Mouse (Mus musculus): Measurements from ENCODE around the gene Pola2. TPM values are rescaled to one million over a fixed set of nuclear protein-coding genes. Genes with fewer than 3 reads are reported as not detected.

Gene Pola2
- polyA plus RNA-seq, 1 experiment from 2014 or later: 32.1 TPM

- Histone ChIP-seq H3K9ac (replicated peaks) (0 out of 2 replicates have a peak overlapping the region, but pooled peaks have one; percentile 73), H3K9me3 (no peaks in the 10 kb centered on the region), H3K27ac (no peak overlapping the region), H3K4me1 (replicated peaks) (peaks cover 19% of the 10 kb centered on the region), H3K4me3 (replicated peaks) (peak overlapping the region; percentile 58), H3K4me2 (replicated peaks) (peak overlapping the region; percentile 83), H3K27me3 (no peaks in the 10 kb centered on the region), H3K36me3 (peaks cover 10% of the 10 kb centered on the region)
- 43% methylated on average over 1 of the region's 1 CpGs for WGBS
- no peak for ATAC-seq
Observed at GRCm38 (mm10) chr19:5962651-5963050, 1.4 kb downstream of the Pola2 start.

DNA sequence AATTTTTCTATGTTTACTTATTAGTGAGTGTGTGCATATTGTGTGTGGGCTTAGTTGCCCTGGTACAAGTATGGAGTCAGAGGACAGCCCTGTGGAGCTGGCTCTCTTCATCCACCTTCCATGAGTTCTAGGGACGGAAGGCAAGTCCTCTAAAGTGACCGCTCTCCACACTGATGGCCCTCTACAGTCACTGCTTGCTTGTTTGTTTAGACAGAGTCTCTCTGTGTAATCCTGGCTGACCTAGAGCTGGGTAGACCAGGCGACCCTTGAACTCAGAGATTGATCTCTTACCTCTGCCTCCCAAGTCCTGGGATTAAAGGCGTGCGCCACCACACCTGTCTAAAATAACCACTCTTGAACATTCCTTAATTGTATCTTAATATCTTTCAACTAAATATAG is 6.6 kb downstream of the Pola2 start:
- ATAC-seq: no peak
- no peaks in the 10 kb centered on the region for H3K27me3 ChIP-seq
- no peak overlapping the region for H3K9ac ChIP-seq (replicated peaks)
- H3K4me3 ChIP-seq (replicated peaks): no peak overlapping the region
- no peaks in the 10 kb centered on the region for H3K9me3 ChIP-seq
- WGBS: 93% methylated on average over 5 of the region's 5 CpGs
- H3K36me3 ChIP-seq: peaks cover 39% of the 10 kb centered on the region
- H3K4me1 ChIP-seq (replicated peaks): no peaks in the 10 kb centered on the region
- no peak overlapping the region for H3K4me2 ChIP-seq (replicated peaks)
- no peak overlapping the region for H3K27ac ChIP-seq

DNA sequence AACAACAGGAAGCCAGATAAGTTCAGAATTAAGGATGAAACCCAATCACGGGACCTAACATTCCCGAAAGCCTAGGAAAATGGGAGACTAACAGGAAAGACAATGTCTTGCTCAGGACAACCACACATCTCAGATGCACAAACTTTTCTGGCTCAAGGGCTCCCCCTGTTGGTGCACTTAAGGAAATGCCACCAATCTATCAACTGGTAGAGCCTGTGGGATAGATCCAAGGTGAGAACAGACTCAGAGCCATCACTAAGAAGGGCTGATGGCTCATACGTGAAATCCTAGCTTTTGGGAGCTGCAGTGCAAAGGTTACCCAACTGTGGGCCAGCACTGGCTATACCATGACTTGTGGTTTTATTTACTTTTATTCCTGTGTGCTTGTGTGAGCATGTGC is 7.3 kb downstream of the Pola2 start:
- no peaks in the 10 kb centered on the region for H3K9me3 ChIP-seq
- H3K27ac ChIP-seq: no peak overlapping the region
- H3K4me1 ChIP-seq (replicated peaks): no peaks in the 10 kb centered on the region
- no peak overlapping the region for H3K4me2 ChIP-seq (replicated peaks)
- ATAC-seq: peak; percentile 45; the same call in 1 of the 2 replicates
- WGBS: 26% methylated on average over 3 of the region's 3 CpGs
- H3K4me3 ChIP-seq (replicated peaks): no peak overlapping the region
- no peaks in the 10 kb centered on the region for H3K27me3 ChIP-seq
- H3K36me3 ChIP-seq: peaks cover 46% of the 10 kb centered on the region
- H3K9ac ChIP-seq (replicated peaks): no peak overlapping the region

GRCm38 (mm10) chr19:5955704-5956670 is 8.0 kb downstream of the Pola2 start:
- H3K36me3 ChIP-seq: peaks cover 52% of the 10 kb centered on the region
- H3K9me3 ChIP-seq: no peaks in the 10 kb centered on the region
- no peak for ATAC-seq
- H3K27me3 ChIP-seq: no peaks in the 10 kb centered on the region
- no peak overlapping the region for H3K27ac ChIP-seq
- no peak overlapping the region for H3K4me3 ChIP-seq (replicated peaks)
- H3K4me1 ChIP-seq (replicated peaks): no peaks in the 10 kb centered on the region
- no peak overlapping the region for H3K9ac ChIP-seq (replicated peaks)
- 93% methylated on average over 28 of the region's 28 CpGs for WGBS
- H3K4me2 ChIP-seq (replicated peaks): no peak overlapping the region

DNA sequence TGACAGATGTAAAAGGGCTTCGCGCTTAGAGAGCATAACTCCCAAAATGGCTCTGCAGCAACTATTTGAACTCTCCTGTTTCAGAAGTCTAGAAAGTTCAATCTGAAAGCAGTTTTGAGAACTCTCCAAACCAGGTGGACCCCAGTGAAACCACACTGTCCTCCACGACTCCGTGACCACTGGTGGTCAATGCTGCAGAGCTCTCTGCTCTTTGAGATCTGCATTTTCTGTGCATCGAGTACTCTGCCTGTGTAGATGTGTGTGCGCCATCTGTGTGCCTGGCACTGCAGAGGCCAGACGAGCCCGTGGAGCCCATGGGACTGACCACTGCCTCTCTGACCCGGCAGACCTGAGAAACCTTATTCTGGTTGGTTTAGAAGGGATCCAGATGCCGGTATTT is 9.1 kb downstream of the Pola2 start:
- Histone ChIP-seq H3K27me3 (no peaks in the 10 kb centered on the region), H3K4me1 (replicated peaks) (no peaks in the 10 kb centered on the region), H3K9ac (replicated peaks) (no peak overlapping the region), H3K36me3 (peaks cover 62% of the 10 kb centered on the region), H3K4me2 (replicated peaks) (no peak overlapping the region), H3K27ac (no peak overlapping the region), H3K9me3 (no peaks in the 10 kb centered on the region), H3K4me3 (replicated peaks) (no peak overlapping the region)
- WGBS: 95% methylated on average over 10 of the region's 10 CpGs
- ATAC-seq: no peak

DNA sequence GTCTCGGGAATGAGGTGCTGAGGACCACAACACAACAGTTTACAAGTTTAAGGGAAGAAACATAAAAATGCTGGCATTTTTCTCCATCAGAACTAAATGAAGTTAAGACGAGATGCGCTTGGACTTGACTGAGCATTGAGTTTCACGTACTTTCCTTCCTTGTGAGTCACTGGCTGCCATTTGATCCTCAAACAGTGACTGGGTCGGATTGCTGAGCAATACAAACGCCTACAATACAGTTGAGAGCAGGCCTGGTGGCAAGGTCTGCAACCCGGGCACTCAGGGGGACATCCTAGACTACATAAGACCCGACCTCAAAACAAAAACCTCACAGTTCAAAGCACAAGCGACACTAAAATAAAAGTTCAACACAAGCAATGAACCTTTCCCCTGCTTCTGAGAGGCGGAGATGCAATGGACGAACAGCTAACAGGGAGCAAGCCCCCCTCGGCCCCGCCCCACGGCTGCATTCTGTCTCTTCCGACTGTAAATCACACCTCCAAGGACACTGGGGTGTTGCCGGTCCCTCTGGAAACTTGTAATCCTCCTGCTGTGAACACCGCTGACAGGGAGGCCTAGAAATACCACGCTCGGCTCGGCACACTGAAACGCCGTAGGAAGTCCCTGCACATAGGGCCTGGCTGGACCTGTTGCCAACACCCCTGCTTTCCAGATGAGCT is 9.8 kb downstream of the Pola2 start:
- Histone ChIP-seq H3K9me3 (no peaks in the 10 kb centered on the region), H3K4me1 (replicated peaks) (no peaks in the 10 kb centered on the region), H3K36me3 (peaks cover 66% of the 10 kb centered on the region), H3K9ac (replicated peaks) (no peak overlapping the region), H3K27ac (no peak overlapping the region), H3K4me3 (replicated peaks) (no peak overlapping the region), H3K27me3 (no peaks in the 10 kb centered on the region), H3K4me2 (replicated peaks) (no peak overlapping the region)
- 91% methylated on average over 22 of the region's 22 CpGs for WGBS
- no peak for ATAC-seq

- ATAC-seq: no peak
- 95% methylated on average over 19 of the region's 19 CpGs for WGBS
Observed at GRCm38 (mm10) chr19:5953201-5953770, 10.7 kb downstream of the Pola2 start.

DNA sequence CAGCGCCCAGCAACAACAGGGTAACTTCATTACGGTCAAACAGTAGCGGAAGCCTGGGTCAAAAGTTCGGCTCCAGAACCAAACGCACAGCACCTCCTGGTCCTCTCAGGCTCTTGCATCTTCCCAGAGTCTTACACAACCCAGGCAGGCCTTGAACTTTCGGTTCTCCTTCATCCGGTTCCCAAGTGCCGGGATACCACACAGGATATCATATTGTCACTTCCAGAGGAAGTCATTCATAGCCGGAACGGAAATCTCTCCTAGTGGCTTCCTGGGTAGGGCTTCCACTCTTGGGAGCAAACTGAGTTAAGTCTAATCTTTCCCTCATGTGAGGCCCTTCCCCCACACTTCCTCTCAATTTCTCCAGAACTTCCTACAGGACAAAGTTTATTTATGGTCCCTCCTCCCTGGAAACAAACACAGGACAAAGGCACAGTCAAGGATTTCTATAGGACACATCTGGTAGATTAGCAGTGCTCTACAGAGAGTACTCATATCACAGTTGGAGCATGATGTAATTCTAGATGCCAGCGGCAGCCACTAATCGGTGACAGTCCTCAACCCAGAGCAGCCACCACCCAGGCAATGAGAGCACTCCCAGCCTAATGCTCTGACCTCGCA is 11.8 kb downstream of the Pola2 start:
- H3K4me3 ChIP-seq (replicated peaks): no peak overlapping the region
- no peak overlapping the region for H3K9ac ChIP-seq (replicated peaks)
- peaks cover 67% of the 10 kb centered on the region for H3K36me3 ChIP-seq
- no peaks in the 10 kb centered on the region for H3K9me3 ChIP-seq
- H3K27me3 ChIP-seq: no peaks in the 10 kb centered on the region
- no peak overlapping the region for H3K27ac ChIP-seq
- no peaks in the 10 kb centered on the region for H3K4me1 ChIP-seq (replicated peaks)
- H3K4me2 ChIP-seq (replicated peaks): no peak overlapping the region
- WGBS: 87% methylated on average over 13 of the region's 13 CpGs
- no peak for ATAC-seq

More at GRCm38 (mm10) chr19:5953201-5953770, 10.7 kb downstream of the Pola2 start:
- Histone ChIP-seq H3K9me3 (no peaks in the 10 kb centered on the region), H3K27me3 (no peaks in the 10 kb centered on the region), H3K4me3 (replicated peaks) (no peak overlapping the region), H3K9ac (replicated peaks) (no peak overlapping the region), H3K27ac (no peak overlapping the region), H3K4me2 (replicated peaks) (no peak overlapping the region), H3K36me3 (peaks cover 71% of the 10 kb centered on the region), H3K4me1 (replicated peaks) (no peaks in the 10 kb centered on the region)

GRCm38 (mm10) chr19:5951631-5952030 is 12.4 kb downstream of the Pola2 start:
- ATAC-seq: no peak
- Histone ChIP-seq H3K27ac (no peak overlapping the region), H3K36me3 (peaks cover 67% of the 10 kb centered on the region), H3K4me1 (replicated peaks) (no peaks in the 10 kb centered on the region), H3K27me3 (no peaks in the 10 kb centered on the region), H3K9ac (replicated peaks) (no peak overlapping the region), H3K4me3 (replicated peaks) (no peak overlapping the region), H3K9me3 (no peaks in the 10 kb centered on the region), H3K4me2 (replicated peaks) (no peak overlapping the region)
- 92% methylated on average over 16 of the region's 16 CpGs for WGBS

DNA sequence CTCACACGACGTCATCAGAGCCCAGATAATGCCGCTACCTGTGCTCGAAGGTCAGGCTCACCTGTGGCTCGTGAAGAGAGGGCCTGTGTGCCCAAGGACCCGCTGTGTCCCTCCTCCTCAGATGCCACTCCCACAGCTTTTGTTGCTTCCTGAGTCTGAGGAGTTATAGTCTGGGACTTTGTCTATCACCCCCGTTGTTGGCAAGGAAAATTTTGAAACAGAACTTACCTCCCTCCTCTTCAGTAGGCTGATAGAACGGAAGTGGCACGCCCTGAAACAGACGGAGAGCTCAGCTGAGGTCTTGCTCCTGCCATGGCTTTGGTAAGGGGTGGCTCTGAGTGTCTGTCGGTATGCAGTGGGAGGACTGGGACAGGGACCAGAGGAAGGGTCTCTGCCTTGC is 13.8 kb downstream of the Pola2 start:
- H3K27ac ChIP-seq: no peak overlapping the region
- H3K9ac ChIP-seq (replicated peaks): no peak overlapping the region
- 95% methylated on average over 11 of the region's 11 CpGs for WGBS
- peaks cover 76% of the 10 kb centered on the region for H3K36me3 ChIP-seq
- no peak for ATAC-seq
- H3K4me2 ChIP-seq (replicated peaks): no peak overlapping the region
- no peak overlapping the region for H3K4me3 ChIP-seq (replicated peaks)
- no peaks in the 10 kb centered on the region for H3K27me3 ChIP-seq
- H3K4me1 ChIP-seq (replicated peaks): no peaks in the 10 kb centered on the region
- H3K9me3 ChIP-seq: no peaks in the 10 kb centered on the region

DNA sequence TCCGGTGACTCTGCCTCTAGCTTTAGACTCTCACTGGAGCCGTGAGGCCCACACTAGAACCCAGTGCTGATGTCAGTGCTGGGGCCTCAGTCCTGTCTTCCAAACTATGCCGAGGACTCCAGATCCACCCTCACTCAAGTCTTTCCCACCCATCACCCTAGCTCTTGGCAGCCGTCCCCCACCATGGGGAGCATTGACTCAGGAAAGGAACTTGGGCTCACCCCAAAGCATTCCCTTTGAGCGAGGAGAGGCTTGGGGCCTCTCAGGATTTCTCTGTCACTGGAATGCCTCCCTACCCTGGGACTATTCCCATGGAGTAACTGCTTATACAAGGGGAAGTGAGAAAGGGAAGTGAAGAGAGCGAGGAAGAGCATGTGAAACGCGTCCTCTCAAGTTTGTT is 18.1 kb downstream of the Pola2 start:
- H3K27me3 ChIP-seq: no peaks in the 10 kb centered on the region
- peaks cover 56% of the 10 kb centered on the region for H3K36me3 ChIP-seq
- 91% methylated on average over 8 of the region's 8 CpGs for WGBS
- no peak overlapping the region for H3K4me2 ChIP-seq (replicated peaks)
- no peak overlapping the region for H3K9ac ChIP-seq (replicated peaks)
- no peak overlapping the region for H3K4me3 ChIP-seq (replicated peaks)
- H3K4me1 ChIP-seq (replicated peaks): no peaks in the 10 kb centered on the region
- no peaks in the 10 kb centered on the region for H3K9me3 ChIP-seq
- ATAC-seq: no peak
- no peak overlapping the region for H3K27ac ChIP-seq

GRCm38 (mm10) chr19:5945027-5945426 is 19.0 kb downstream of the Pola2 start:
- Histone ChIP-seq H3K27me3 (no peaks in the 10 kb centered on the region), H3K36me3 (peaks cover 50% of the 10 kb centered on the region), H3K4me1 (replicated peaks) (no peaks in the 10 kb centered on the region), H3K4me2 (replicated peaks) (no peak overlapping the region), H3K27ac (no peak overlapping the region), H3K9me3 (no peaks in the 10 kb centered on the region), H3K9ac (replicated peaks) (no peak overlapping the region), H3K4me3 (replicated peaks) (no peak overlapping the region)
- ATAC-seq: no peak
- 87% methylated on average over 7 of the region's 7 CpGs for WGBS
